Mouse (Mus musculus) cerebellum, adult 2 months (tissue): Measurements from ENCODE around the gene Pecam1.

Experiments
- CTCF ChIP-seq: fragments of 200-500 bp; IDR thresholded peaks from 2 replicates; pipeline ENCODE4 v1.5.1; 2011; ENCODE audit warnings: low read depth, mild to moderate bottlenecking, control low read depth, low read length, moderate library complexity, borderline replicate concordance; ENCODE audit not compliant: insufficient read depth
- POLR2A ChIP-seq: fragments of 200-500 bp; IDR thresholded peaks from 2 replicates; pipeline ENCODE4 v1.6.1; 2011; ENCODE audit warnings: low read length, control low read depth, borderline replicate concordance; ENCODE audit not compliant: insufficient read depth

DNA sequence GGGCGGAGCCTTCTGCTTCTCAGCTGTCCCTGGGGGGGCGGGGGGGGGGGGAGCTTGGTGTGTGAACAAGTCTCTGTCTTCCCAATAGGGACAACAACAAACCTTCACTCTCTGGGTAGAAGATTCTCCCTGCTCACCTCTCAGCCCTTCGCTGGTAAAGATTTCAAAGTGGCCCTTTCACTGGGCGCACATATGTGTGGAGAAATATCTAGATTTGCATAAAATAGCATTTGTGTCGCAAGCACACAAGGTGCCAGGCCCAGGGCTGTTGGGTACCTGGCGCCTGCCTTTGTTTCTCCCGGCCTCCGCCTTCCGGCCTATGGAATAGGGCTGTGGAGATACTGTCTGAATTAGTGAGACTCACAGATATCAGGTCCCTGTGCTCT lies 12.4 kb upstream of the Pecam1 start:
- TF ChIP-seq POLR2A (no peak), CTCF (no peak)
